Mouse (Mus musculus) right cerebral cortex, adult 2 months (tissue): ENCODE data around the gene Pkd1l1.

Experiments
- DNase-seq, 2 experiments: peaks; one replicate each; pipeline ENCODE4 v3.0.0; 2021 to 2022; ENCODE audit warnings: low spot score in 2 of 2

Gene Pkd1l1

DNA sequence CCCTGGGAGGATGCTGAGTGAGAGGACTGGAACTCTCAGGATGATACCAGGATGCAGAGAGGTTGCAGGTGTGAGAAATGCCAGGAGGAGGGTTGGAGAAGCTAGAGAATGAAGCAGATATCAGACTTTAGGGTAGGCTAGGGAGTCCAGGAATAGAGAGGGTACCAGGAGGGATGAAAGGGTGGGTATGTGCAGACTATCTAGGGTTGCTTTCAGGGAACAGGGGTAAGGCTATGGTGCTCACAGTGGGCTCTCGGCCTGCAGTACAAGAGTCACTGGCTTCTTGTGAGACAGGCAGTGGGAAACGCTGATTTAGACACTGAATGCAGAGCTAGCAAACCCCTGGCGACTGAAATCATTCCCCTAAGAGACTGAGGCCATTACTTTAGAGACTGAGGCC lies at the start of gene Pkd1l1:
Pkd1l1 (minus strand) TSS at position 101 of the 400 bp plus-strand sequence.
- DNase-seq: no peak

DNA sequence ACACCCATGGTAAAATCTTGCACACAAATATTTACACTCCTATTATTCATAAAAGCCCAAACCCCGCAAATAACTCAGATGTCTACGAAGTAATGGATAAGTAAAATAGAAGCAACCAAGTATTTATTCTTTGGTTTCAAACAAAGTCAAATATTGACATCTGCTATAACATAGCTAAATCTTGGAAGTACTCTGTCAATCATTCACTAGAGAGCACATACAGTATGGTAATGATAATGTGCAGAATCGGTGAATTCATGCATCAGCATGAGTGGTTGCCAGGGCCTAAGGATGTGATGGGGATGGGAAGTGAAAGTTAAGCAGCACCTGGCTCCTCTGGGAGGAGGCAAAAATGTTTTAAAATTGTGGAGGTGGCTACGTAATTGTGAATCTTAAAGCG lies 47.1 kb upstream of the Pkd1l1 start:
- no peak for DNase-seq

DNA sequence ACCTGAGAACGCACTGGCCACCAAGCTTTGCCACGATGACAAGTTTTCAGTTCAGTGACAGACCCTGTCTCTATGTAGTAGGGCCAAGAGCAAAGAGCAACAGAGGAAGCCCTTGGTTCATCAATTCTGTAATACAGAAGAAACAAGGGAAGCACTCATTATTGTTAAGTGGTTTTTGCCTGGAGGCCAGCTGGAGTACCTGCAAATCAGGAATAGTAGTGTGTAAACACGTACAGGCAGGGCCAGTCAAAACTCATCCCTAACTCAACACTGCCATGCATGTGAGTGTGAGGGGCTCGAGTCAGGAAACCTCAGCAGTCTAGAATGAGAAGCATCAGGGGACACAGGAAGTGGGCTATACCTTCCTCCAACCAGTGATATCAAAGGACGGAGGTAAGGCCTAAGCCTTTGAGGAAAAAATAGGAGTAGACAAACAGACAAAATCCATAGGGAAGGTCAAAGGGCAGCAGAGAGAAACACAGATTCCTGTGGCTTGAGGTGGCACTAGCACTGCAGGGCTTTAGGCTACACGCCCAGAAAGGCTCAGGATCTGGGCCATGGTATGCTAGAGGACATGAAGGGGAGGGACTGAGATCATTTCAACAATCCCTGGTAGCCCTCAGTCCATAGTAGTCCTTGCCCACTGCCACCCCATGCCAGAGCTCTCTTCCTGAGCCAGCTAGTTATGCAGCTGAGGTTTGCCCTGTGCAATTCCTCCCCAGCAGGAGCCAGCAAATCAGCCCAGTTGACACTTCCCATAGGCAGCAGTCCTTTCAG lies 45.6 kb upstream of the Pkd1l1 start:
- DNase-seq: no peak

DNA sequence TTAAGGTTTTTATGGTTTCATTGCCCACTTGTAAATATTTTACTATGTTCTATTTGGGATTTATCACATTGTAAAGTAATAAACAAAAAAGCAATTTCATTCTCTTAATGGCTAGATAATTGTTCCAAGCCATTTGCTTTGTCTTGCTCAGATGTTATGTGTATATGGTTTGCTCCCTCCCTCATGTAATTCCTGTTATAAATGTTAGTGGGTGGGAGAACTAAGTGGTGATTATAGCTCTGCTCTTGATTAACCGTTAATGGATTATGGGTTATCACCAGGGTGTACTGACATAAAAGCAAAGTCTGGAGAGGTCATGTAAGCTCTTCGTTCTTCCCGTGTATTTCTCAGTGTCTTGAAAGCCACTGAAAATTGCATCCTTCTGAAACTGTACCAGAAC lies 41.7 kb upstream of the Pkd1l1 start:
- no peak for DNase-seq

DNA sequence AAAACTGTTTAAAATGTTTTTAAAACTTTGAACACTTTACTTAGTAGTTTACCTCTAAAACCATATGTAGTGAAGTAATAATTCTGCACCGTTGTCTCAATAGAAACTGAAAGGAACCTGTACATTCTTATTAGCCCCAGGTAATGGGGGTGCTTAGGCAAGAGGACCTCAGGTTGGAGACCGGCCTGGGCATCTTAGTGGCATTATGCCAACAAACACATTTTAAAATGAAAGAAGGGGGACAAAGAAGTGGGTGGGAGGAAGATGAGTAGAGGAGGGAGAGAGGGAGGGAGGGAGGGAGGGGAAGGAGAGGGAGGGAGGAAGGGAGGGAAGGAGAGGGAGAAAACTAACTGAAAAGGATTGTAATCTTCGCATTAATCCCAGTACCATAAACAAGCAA lies 38.3 kb upstream of the Pkd1l1 start:
- DNase-seq: no peak

DNA sequence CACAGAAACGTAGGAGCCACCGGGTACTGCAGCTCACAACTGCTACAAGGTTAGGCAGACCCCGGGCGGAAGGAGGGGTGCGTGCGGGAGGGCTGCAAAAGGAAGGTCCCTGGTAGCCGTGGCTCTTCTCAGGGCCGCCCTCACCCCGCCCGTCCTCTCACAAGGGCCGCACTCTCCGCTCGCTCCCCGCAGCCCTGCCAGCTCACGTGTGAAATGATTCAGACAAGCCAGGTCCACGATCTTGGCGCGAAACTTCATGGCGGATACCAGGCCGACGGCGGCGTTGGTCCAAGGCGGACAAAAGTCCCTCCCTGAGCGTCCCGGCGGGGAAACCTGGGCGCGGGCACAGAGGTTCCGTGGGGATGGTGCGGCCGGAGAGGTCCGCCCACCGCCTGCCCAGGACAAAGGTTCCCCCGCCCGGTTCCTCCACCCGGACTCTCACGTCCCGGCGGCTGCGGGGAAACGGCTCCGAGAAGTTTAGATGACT lies 37.8 kb upstream of the Pkd1l1 start, which contains the start of gene Hus1:
Hus1 (minus strand) TSS at position 339 of the 487 bp plus-strand sequence.
- DNase-seq: peak; percentile 77 to 82

GRCm38 (mm10) chr11:9010416-9010815 lies 37.4 kb upstream of the Pkd1l1 start:
- no peak for DNase-seq

DNA sequence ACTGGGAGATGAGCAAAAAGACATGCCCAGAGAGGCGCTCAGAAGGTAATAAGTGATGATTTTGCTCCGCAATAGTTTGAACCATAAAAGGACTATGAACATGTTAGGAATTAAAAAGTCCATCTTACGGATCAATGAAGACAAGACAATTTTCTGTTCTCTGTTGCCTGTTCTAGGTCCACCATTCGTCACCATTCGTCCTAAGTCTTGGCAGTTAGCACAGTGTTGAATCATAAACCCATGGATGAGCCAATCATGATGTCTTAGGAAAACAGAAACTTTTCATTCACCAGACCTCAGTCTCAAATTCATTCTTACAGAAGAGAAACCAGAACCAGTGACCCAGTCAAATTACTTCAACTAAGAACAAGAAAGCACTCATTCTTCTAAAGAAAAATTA lies 35.7 kb upstream of the Pkd1l1 start:
- no peak for DNase-seq

- DNase-seq: no peak
Observed at GRCm38 (mm10) chr11:8988084-8988483, 15.0 kb upstream of the Pkd1l1 start.

GRCm38 (mm10) chr11:8986058-8986457 lies 13.0 kb upstream of the Pkd1l1 start:
- no peak for DNase-seq

GRCm38 (mm10) chr11:8983237-8983861 lies 10.3 kb upstream of the Pkd1l1 start:
- peak; percentile 71 to 76 for DNase-seq

DNA sequence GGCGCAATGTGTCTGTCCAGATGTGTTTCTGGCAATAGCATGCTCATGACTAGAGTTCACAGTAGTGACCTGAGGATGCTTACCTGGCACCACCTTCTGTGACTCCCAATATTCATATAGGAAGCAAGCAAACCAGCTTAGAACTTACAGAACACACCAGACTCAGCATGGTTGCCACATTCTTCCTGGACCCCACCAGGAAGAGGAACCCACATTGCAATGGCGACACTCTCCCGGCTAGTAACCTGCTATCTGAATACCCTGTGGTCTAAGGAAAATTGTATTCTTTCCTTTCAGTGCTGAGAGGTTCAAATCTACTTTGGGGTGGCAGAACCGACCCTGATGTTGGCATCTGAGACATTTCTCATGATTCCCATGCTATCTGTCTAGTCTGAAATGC lies 5.1 kb upstream of the Pkd1l1 start:
- no peak for DNase-seq

DNA sequence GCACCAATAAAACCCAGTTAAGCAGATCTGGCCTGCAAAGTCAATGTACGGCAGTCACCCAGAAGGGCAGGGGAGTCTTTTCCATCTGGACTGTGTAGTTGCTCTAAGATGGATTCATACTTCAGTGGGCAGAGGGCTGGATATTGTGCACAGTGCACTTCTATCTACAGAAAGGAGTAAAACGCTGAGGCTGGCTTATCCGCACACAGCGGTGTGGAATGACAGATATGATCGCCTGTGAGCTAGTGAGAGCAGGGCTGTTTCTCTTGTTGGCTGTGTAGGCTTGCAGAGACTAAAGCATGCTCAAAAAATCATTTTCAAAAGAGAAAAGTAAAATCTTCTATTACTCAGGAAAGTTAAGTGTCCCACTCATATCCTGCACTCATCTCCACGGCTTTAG lies 973 bp downstream of the Pkd1l1 start:
- DNase-seq: no peak

DNA sequence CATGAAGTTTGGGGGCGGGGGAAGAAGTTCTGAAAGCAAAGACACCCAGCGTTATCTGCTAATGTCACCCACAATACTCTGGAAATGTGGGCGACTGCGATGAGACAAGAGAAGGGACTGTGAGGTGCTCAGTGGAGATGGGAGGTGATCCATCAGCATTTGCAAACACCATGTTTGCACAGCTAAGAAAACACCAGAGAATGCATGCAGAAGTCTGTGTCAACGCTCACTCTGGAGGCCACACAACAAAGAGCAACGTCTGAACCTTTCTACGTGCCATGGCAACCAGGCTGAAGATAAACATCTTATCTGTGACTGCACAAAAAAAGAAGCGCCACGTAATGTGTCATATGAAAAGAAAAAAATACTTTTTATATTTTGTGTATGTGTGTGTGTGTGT lies 2.6 kb downstream of the Pkd1l1 start:
- no peak for DNase-seq

DNA sequence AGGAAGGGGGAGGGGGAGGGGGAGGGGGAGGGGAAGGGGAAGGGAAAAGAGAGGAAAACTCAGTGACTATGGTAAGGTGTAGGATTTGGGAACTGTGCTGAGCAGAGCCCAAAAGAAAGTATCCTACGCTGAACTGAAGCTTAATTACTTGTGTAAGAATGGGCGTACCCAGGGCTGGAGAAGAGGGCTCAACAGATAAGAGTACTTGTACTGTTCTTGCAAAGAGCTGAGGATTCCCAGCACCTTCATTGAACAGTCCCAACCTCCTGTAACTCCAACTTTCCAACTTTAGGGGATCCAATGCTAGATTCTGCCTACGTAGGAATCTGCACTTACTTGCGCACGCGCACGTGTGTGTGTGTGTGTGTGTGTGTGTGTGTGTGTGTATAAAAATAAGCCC lies 5.0 kb downstream of the Pkd1l1 start:
- no peak for DNase-seq

GRCm38 (mm10) chr11:8958572-8958971 lies 14.5 kb downstream of the Pkd1l1 start:
- DNase-seq: peak; percentile 17 to 40

- no peak for DNase-seq
Observed at GRCm38 (mm10) chr11:8958108-8958507, 15.0 kb downstream of the Pkd1l1 start.

GRCm38 (mm10) chr11:8957023-8957422 lies 16.0 kb downstream of the Pkd1l1 start:
- DNase-seq: no peak

- peak in 1 of 2 experiments; percentile 22 for DNase-seq
Observed at GRCm38 (mm10) chr11:8955678-8956077, 17.4 kb downstream of the Pkd1l1 start.

GRCm38 (mm10) chr11:8949765-8950430 lies 23.2 kb downstream of the Pkd1l1 start:
- peak in 1 of 2 experiments; percentile 10 for DNase-seq

DNA sequence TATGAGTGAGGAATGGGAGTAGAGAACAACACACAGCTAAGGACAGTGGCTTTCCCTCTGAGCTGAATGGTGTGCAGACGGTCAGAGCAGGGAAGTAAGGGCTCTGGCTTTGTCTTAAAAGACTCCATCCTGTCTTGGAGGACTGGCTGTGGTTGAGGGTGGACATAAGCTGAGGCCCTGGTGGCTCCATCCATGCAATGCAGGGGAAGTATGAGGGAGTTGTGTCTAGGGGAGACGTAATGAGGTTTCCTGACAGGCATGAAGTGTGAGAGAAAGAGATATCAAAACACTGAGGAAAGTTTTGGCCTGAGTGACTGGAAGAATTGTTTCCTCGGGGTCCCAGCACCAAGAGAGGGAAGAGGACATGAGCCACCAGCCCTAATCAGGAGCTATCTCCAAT lies 24.2 kb downstream of the Pkd1l1 start:
- no peak for DNase-seq

DNA sequence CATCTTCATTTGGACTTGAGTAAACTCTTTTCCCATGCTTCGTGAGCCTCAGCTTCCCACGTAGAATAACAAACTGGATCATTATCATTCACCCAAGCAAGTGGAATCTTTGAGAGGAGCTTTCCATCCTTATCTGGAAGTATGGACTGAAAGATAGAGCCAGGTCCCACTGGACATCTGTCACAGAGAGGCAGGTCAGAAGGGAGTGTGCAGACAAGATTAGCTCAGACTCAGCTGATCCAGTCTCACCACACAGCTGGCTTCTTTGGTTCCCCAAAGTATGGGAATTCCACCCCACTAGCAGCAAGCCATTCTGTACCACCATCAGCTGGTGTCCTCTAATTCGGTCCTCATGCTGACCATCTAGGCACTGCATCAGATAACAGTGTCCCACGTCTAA lies 29.0 kb downstream of the Pkd1l1 start:
- DNase-seq: no peak

- DNase-seq: no peak
Observed at GRCm38 (mm10) chr11:8942446-8942845, 30.6 kb downstream of the Pkd1l1 start.
